Comparison of ENCODE assay signal across 10 mouse cellular contexts in the genomic region with DNA sequence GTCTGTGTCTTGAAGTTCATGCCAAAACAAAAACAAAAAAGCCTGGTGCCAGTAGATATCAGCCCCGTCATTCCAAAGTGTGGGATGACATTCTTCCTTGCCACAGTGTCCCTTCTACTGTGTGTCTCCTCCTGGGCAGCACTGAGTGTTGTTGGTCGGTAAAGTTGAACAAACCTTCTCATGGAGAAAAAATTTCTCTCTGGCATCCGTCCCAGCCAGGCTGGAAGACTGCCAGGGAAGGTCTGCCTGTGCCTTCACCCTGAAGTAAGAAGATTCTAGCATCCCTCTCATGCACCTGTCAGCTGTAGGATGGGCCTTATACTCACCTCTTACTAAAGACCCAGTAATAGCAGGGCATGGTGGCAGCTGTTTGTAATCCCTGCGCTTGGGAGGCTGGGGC. TPM values are rescaled to one million over a fixed set of nuclear protein-coding genes. Genes with fewer than 3 reads are reported as not detected.
DNase-seq lines count a peak whose midpoint lies in the region; ATAC-seq lines count a peak whose summit lies in the region.
"Had no signal": no experiment of that assay in that cellular context is flagged by ENCODE, and none has a peak within 500 bp of the region (broad histone marks: within the 10 kb centered on the region; RNA-seq: fewer than 3 reads in every experiment).

No protein-coding gene starts in this region.

- H3K9me3 ChIP-seq in midbrain, embryonic 12.5 days, result no peaks in the 10 kb centered on the region
- H3K9me3 ChIP-seq in midbrain, embryonic 16.5 days (replicated peaks; ENCODE audit: control insufficient read depth, low read length, poor library complexity, severe bottlenecking), result no peaks in the 10 kb centered on the region
- H3K9me3 ChIP-seq: megakaryocyte, embryonic 14.5 days had no signal

- no peak for ATAC-seq in midbrain, embryonic 12.5 days (ENCODE audit: low FRiP score, low read depth)
- no peak for ATAC-seq in midbrain, embryonic 16.5 days

- peaks cover 7% of the 10 kb centered on the region; the same call in 1 of the 2 replicates for H3K27me3 ChIP-seq in midbrain, embryonic 12.5 days
- H3K27me3 ChIP-seq in midbrain, embryonic 16.5 days (ENCODE audit: control insufficient read depth, insufficient read depth, low read depth, low read length), result no peaks in the 10 kb centered on the region
- H3K27me3 ChIP-seq: megakaryocyte, embryonic 14.5 days had no signal

- peak; percentile 39 for DNase-seq in brain, adult 2 months (ENCODE audit: low read depth, low spot score)
- peak; percentile 81 for DNase-seq in kidney, adult 9 months
- peak; percentile 78 for DNase-seq in urinary bladder, postnatal 14 days (ENCODE audit: low spot score)
- DNase-seq in gastrocnemius, adult 18-20 months (ENCODE audit: low spot score), result no peak
- DNase-seq in thymus, adult 18-20 months, result no peak
- DNase-seq in natural killer cell, adult 2 months (ENCODE audit: low spot score in 2 of 2), result no peak

- no peak overlapping the region for H3K4me2 ChIP-seq in midbrain, embryonic 12.5 days (replicated peaks)
- H3K4me2 ChIP-seq in midbrain, embryonic 16.5 days (ENCODE audit: low read length), result no peak overlapping the region

- peak overlapping the region; percentile 6; the same call in 1 of the 2 replicates for H3K9ac ChIP-seq in midbrain, embryonic 12.5 days (replicated peaks)
- no peak overlapping the region for H3K9ac ChIP-seq in midbrain, embryonic 16.5 days (ENCODE audit: low read depth, low read length)

- H3K4me3 ChIP-seq in midbrain, embryonic 12.5 days, result no peak overlapping the region
- H3K4me3 ChIP-seq in midbrain, embryonic 16.5 days (ENCODE audit: low read depth, low read length), result no peak overlapping the region
- H3K4me3 ChIP-seq: megakaryocyte, embryonic 14.5 days had no signal

- no peak overlapping the region for H3K27ac ChIP-seq in midbrain, embryonic 12.5 days (replicated peaks)
- no peak overlapping the region for H3K27ac ChIP-seq in midbrain, embryonic 16.5 days (ENCODE audit: low read length)

- WGBS in midbrain, embryonic 12.5 days, result 74% methylated on average over 4 of the region's 4 CpGs
- 57% methylated on average over 4 of the region's 4 CpGs for WGBS in midbrain, embryonic 16.5 days

- H3K4me1 ChIP-seq in midbrain, embryonic 12.5 days, result peaks cover 17% of the 10 kb centered on the region
- peaks cover 13% of the 10 kb centered on the region for H3K4me1 ChIP-seq in midbrain, embryonic 16.5 days (ENCODE audit: control insufficient read depth, insufficient read depth, low read length)

- H3K36me3 ChIP-seq in midbrain, embryonic 12.5 days, result no peaks in the 10 kb centered on the region
- H3K36me3 ChIP-seq in midbrain, embryonic 16.5 days (ENCODE audit: control insufficient read depth, insufficient read depth, low read length), result no peaks in the 10 kb centered on the region

RNA-seq across cellular contexts. Expression of a gene that starts 4.4 kb away (rescaled TPM):
- polyA plus RNA-seq in midbrain, embryonic 12.5 days (2016; fragmentation: Nextera tagmentation; extraction: Ambion mirVana), result 115 and 118 TPM in 2 replicates
- 67.7 and 68.5 TPM in 2 replicates for polyA plus RNA-seq in midbrain, embryonic 16.5 days (2015; fragmentation: Nextera tagmentation; extraction: Ambion mirVana)
- 10 to 100 TPM; 36.5 to 38.8 TPM for total RNA-seq in gastrocnemius, adult 18-20 months (2021)

RNA-seq across cellular contexts. Expression of a gene that starts 9.4 kb away (rescaled TPM):
- polyA plus RNA-seq in midbrain, embryonic 12.5 days (2016; fragmentation: Nextera tagmentation; extraction: Ambion mirVana), result 0.17 and 0.28 TPM in 2 replicates
- not detected in 2 replicates for polyA plus RNA-seq in midbrain, embryonic 16.5 days (2015; fragmentation: Nextera tagmentation; extraction: Ambion mirVana)
- total RNA-seq in gastrocnemius, adult 18-20 months (2021), result 1 to 10 TPM; 1.2 to 1.3 TPM
- total RNA-seq: gastrocnemius, postnatal 4 days had no signal

RNA-seq across cellular contexts. Expression of a gene that starts 25.9 kb away (rescaled TPM):
- 392 and 402 TPM in 2 replicates for polyA plus RNA-seq in midbrain, embryonic 12.5 days (2016; fragmentation: Nextera tagmentation; extraction: Ambion mirVana)
- 302 and 321 TPM in 2 replicates for polyA plus RNA-seq in midbrain, embryonic 16.5 days (2015; fragmentation: Nextera tagmentation; extraction: Ambion mirVana)
- total RNA-seq in gastrocnemius, adult 18-20 months (2021), result 100 to 1,000 TPM; 127 to 128 TPM

RNA-seq across cellular contexts. Expression of a gene that starts 26.4 kb away (rescaled TPM):
- 75.9 and 79.9 TPM in 2 replicates for polyA plus RNA-seq in midbrain, embryonic 12.5 days (2016; fragmentation: Nextera tagmentation; extraction: Ambion mirVana)
- polyA plus RNA-seq in midbrain, embryonic 16.5 days (2015; fragmentation: Nextera tagmentation; extraction: Ambion mirVana), result 36.6 and 38.3 TPM in 2 replicates
- total RNA-seq in gastrocnemius, adult 18-20 months (2021), result 10 to 100 TPM; 16.3 to 16.5 TPM

RNA-seq across cellular contexts. Expression of a gene that starts 31.9 kb away (rescaled TPM):
- 257 and 262 TPM in 2 replicates for polyA plus RNA-seq in midbrain, embryonic 12.5 days (2016; fragmentation: Nextera tagmentation; extraction: Ambion mirVana)
- 288 and 310 TPM in 2 replicates for polyA plus RNA-seq in midbrain, embryonic 16.5 days (2015; fragmentation: Nextera tagmentation; extraction: Ambion mirVana)
- total RNA-seq in gastrocnemius, adult 18-20 months (2021), result 100 to 1,000 TPM; 587 to 651 TPM

Comparison
In these comparisons a context has a peak if more than half of its experiments do, and no peak if none do; other contexts are left out.
1. DNase-seq: peak in brain, adult 2 months (single experiment), kidney, adult 9 months (single experiment) and urinary bladder, postnatal 14 days (single experiment); none in gastrocnemius, adult 18-20 months (single experiment), thymus, adult 18-20 months (0 of 2) and natural killer cell, adult 2 months (0 of 2).